Mouse (Mus musculus) stomach, postnatal 0 days (tissue): ENCODE data around the gene Hoxc6. TPM values are rescaled to one million over a fixed set of nuclear protein-coding genes. Genes with fewer than 3 reads are reported as not detected.
A peak's percentile ranks its signal among the peaks of the same experiment; 100 is the strongest.

Experiments
- ATAC-seq: fragments of 200-750 bp; cut with Nextera tagmentation; 2 replicates; pipeline ENCODE4 v1.8.0; 2017; ENCODE audit not compliant: low FRiP score, low TSS enrichment
- DNase-seq: peaks from one replicate; pipeline ENCODE4 v3.0.0-alpha.2; 2016; ENCODE audit warnings: low spot score
- H3K27ac ChIP-seq: fragments of 300-500 bp; sonication (generic); replicated peaks from 2 replicates; pipeline ENCODE4 v1.5.1; 2014; ENCODE audit warnings: mild to moderate bottlenecking, control low read depth
- H3K27me3 ChIP-seq: fragments of 300-500 bp; sonication (generic); 2 replicates; pipeline ENCODE4 v1.6.1; 2014; ENCODE audit warnings: low read length; ENCODE audit not compliant: control insufficient read depth, insufficient read depth
- H3K36me3 ChIP-seq: fragments of 300-500 bp; sonication (generic); 2 replicates; pipeline ENCODE4 v1.6.1; 2014; ENCODE audit warnings: low read length, mixed read lengths; ENCODE audit not compliant: control insufficient read depth, insufficient read depth
- H3K4me1 ChIP-seq: fragments of 300-500 bp; sonication (generic); replicated peaks from 2 replicates; pipeline ENCODE4 v1.6.1; 2014; ENCODE audit warnings: antibody characterized with exemption; ENCODE audit not compliant: control insufficient read depth, insufficient read depth
- H3K4me2 ChIP-seq: fragments of 300-500 bp; sonication (generic); replicated peaks from 2 replicates; pipeline ENCODE4 v1.6.1; 2014; ENCODE audit warnings: low read depth, mild to moderate bottlenecking, control low read depth, moderate library complexity
- H3K4me3 ChIP-seq: fragments of 300-500 bp; sonication (generic); 2 replicates; pipeline ENCODE4 v1.5.1; 2014; ENCODE audit warnings: low read depth, low read length, control low read depth
- H3K9ac ChIP-seq: fragments of 300-500 bp; sonication (generic); 2 replicates; pipeline ENCODE4 v1.6.1; 2014; ENCODE audit warnings: mild to moderate bottlenecking, low read length, control low read depth, mixed read lengths
- H3K9me3 ChIP-seq: fragments of 300-500 bp; sonication (generic); 2 replicates; pipeline ENCODE4 v1.6.1; 2016; ENCODE audit warnings: low read length; ENCODE audit not compliant: control insufficient read depth
- CTCF ChIP-seq: IDR thresholded peaks from 2 replicates; pipeline ENCODE4 v1.5.1; 2016; ENCODE audit warnings: antibody characterized with exemption, low read depth, mild to moderate bottlenecking, moderate library complexity
- EP300 ChIP-seq: optimal IDR thresholded peaks from 2 replicates; pipeline ENCODE3; 2016; ENCODE audit warnings: antibody characterized with exemption
- WGBS: fragments of 180-500 bp; shearing (Covaris S2); extraction: QIAGEN DNeasy Blood & Tissue Kit; methylation state at CpG from one replicate; pipeline ENCODE4 v1.1.7; 2014; 5-methylcytosine and 5-hydroxymethylcytosine counted together
- polyA plus RNA-seq: library from polyadenylated mRNA; unstranded; fragments of >200 nt; fragmentation: Nextera tagmentation; extraction: Ambion mirVana; gene quantifications from 2 replicates; pipeline ENCODE4 v1.2.1, GENCODE M21; 2015

The Hoxc6 gene
- polyA plus RNA-seq, 1 experiment from 2014 or later, result 4.9 TPM

DNA sequence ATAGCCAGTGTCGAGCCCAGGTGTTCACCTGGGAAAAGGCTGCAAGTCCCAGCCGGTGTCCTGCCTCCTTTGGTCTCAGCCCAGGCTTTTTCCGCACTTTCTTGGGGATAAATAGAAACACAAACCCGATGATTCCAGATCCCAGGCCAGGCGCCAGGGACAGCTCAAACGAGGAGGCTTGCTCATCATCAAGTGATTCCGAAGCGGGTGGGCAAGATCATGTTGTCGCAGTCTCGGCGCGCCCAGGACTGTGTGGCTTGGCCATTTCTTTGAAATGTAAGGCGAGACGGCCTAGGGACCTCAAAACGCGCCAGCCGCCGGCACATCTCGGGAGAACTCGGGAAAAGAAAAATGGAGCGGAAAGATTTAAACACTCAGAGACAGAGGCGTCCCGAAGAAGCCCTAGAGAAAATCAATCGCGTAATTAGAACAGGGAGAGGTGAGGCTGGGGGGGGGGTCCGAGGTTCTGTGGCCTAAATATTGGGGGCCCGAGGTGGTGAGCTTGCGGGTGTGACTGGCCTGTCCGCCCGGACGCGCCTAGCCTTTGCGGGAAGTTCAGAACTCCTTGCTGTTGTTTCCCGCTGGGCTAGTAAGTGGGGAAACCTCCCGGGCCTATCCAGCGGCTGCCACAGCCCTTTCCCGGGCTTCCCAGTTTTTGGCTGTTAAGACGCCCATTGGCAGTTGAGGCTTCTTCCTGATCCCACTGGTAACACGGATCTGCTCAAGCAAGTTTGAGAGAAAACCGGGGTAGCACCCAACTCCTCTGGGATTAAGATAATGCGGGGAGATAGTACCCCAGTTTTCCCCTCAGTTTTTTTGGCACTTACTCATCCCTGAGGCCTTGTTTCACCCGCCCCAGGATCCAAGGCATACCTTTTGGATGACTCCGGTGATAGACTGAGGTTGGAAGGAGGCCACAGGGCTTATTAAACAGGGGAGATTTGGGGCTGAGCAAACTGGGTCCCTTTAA is 29.5 kb downstream of the Hoxc6 start:
- DNase-seq (no peak), ATAC-seq (no peak)
- Histone ChIP-seq H3K4me3 (peak overlapping the region; percentile 24), H3K9ac (peak overlapping the region; percentile 48), H3K9me3 (no peaks in the 10 kb centered on the region), H3K27ac (peak overlapping the region; percentile 71), H3K4me1 (no peaks in the 10 kb centered on the region), H3K4me2 (peak overlapping the region; percentile 43), H3K36me3 (no peaks in the 10 kb centered on the region), H3K27me3 (no peaks in the 10 kb centered on the region)
- WGBS, result 24% methylated on average over 43 of the region's 43 CpGs
- TF ChIP-seq CTCF (no peak), EP300 (no peak)

GRCm38 (mm10) chr15:103028916-103029512 is 31.0 kb downstream of the Hoxc6 start:
- WGBS, result 63% methylated on average over 9 of the region's 9 CpGs
- no peak for TF ChIP-seq EP300
- no peak for TF ChIP-seq CTCF

GRCm38 (mm10) chr15:103030142-103030541 is 32.1 kb downstream of the Hoxc6 start:
- 45% methylated on average over 8 of the region's 8 CpGs for WGBS
- no peaks in the 10 kb centered on the region for H3K9me3 ChIP-seq
- no peaks in the 10 kb centered on the region for H3K36me3 ChIP-seq
- no peaks in the 10 kb centered on the region for H3K27me3 ChIP-seq
- ATAC-seq (no peak), DNase-seq (no peak)
- no peaks in the 10 kb centered on the region for H3K4me1 ChIP-seq
- H3K4me3 ChIP-seq, result no peak overlapping the region
- H3K4me2 ChIP-seq, result 0 out of 2 replicates have a peak overlapping the region, but pooled peaks have one; percentile 5
- no peak overlapping the region for H3K27ac ChIP-seq
- TF ChIP-seq CTCF (no peak), EP300 (no peak)
- no peak overlapping the region for H3K9ac ChIP-seq

More at GRCm38 (mm10) chr15:103028916-103029512, 31.0 kb downstream of the Hoxc6 start:
- H3K9ac ChIP-seq, result no peak overlapping the region
- no peak overlapping the region for H3K27ac ChIP-seq
- no peak overlapping the region for H3K4me3 ChIP-seq
- no peak overlapping the region for H3K4me2 ChIP-seq
- no peaks in the 10 kb centered on the region for H3K27me3 ChIP-seq
- no peaks in the 10 kb centered on the region for H3K36me3 ChIP-seq
- no peak for ATAC-seq
- H3K4me1 ChIP-seq, result no peaks in the 10 kb centered on the region
- DNase-seq, result no peak
- no peaks in the 10 kb centered on the region for H3K9me3 ChIP-seq

GRCm38 (mm10) chr15:103032167-103032566 is 34.1 kb downstream of the Hoxc6 start:
- no peak for ATAC-seq

DNA sequence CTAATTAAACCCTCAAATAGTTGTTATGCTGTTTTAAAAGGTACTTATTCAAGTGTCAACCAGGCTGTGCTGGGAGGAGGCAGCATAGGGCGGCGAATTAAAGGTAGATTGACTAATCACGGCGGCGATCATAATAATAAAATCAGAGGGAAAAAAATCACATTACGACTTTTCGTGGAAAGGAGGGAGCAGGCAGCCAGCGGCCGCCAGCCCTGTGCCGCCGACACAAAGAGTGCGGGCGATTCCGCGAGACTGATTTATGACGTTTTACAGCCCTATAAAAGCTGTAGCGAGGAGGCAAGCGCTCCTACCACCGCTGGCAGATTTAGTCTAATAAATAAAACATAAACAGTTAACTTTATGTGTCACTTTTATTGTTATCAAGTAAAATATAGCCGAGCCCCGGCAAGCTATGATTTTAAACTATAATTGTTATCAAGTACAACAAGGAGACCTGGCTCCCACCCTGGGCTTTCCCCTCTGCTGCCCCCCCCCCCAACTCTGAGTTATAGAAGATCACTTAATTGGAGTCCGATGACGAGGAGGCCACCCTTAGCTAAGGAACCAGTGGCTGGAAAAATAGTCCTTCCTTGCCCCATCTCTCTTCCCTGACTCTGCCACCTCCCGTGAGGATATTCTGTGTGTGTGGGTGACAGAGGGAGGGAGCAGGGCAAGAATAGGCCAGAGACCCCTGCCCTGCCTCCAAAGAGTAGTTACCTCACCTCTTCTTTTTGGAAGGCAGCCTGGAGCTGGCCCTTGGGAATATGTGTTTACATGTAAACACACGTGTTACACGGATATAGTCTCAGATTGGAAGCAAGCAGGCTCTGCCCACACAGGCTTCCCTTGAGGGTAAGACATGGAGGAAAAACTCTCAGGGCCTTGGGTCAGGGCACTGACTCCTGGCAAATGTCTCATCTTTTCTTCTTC is 34.9 kb downstream of the Hoxc6 start:
- H3K36me3 ChIP-seq, result no peaks in the 10 kb centered on the region
- WGBS, result 8% methylated on average over 26 of the region's 26 CpGs
- H3K27me3 ChIP-seq, result no peaks in the 10 kb centered on the region
- no peaks in the 10 kb centered on the region for H3K9me3 ChIP-seq
- ATAC-seq (no peak), DNase-seq (no peak)
- no peak overlapping the region for H3K4me3 ChIP-seq
- TF ChIP-seq EP300 (no peak), CTCF (no peak)
- H3K4me1 ChIP-seq, result no peaks in the 10 kb centered on the region
- H3K27ac ChIP-seq, result peak overlapping the region; percentile 49
- H3K4me2 ChIP-seq, result peak overlapping the region; percentile 37
- H3K9ac ChIP-seq, result no peak overlapping the region

More at GRCm38 (mm10) chr15:103032167-103032566, 34.1 kb downstream of the Hoxc6 start:
- no peak overlapping the region for H3K4me2 ChIP-seq
- H3K27me3 ChIP-seq, result no peaks in the 10 kb centered on the region
- H3K36me3 ChIP-seq, result no peaks in the 10 kb centered on the region
- H3K4me1 ChIP-seq, result no peaks in the 10 kb centered on the region
- H3K27ac ChIP-seq, result peak overlapping the region; percentile 49; the same call in 1 of the 2 replicates
- no peaks in the 10 kb centered on the region for H3K9me3 ChIP-seq
- H3K4me3 ChIP-seq, result no peak overlapping the region
- no peak for DNase-seq
- TF ChIP-seq CTCF (no peak), EP300 (no peak)
- no peak overlapping the region for H3K9ac ChIP-seq
- WGBS, result no CpG with 5 or more reads among the region's 3 CpGs
